21 mouse cellular contexts compared by ENCODE assay signal in the genomic region with DNA sequence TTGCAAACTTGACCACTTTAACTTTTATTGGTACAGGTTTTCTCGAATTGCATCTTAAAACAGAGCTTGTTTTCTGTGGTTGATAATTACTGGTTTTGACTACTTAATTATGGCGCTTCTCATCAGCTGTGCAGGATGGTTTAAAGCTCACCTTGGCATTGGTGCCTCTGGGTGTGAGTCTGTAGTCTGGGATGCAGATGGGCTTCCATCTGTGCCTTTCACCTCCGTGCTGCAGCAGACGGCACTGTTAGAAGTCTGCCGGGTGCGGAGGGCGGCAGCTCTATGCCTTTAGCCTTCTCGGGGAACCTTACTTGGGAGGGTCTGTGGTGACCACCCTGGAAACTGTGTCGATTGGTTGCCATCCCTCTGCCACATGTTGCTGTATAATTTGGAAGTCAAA.
"Had no signal": no experiment of that assay in that cellular context is flagged by ENCODE, and none has a peak within 500 bp of the region (broad histone marks: within the 10 kb centered on the region; RNA-seq: fewer than 3 reads in every experiment).

No protein-coding gene starts in this region.

- H3K4me3 ChIP-seq: limb, embryonic 10.5 days; limb, embryonic 13.5 days; liver, embryonic 12.5 days; liver, embryonic 15.5 days; lung, embryonic 15.5 days; megakaryocyte, embryonic 14.5 days; midbrain, embryonic 10.5 days; midbrain, embryonic 13.5 days; myocyte; neural tube, embryonic 13.5 days had no signal

- DNase-seq: kidney, adult 2 months; kidney, postnatal 25 days; liver; lung, adult 18-20 months; lung, postnatal 10 days; lung, postnatal 36 days; retina, postnatal 1 day; thymus, adult 18-20 months; thymus, postnatal 36 days had no signal

- H3K9ac ChIP-seq: limb, embryonic 13.5 days; liver, embryonic 12.5 days; liver, embryonic 15.5 days; lung, embryonic 15.5 days; midbrain, embryonic 13.5 days; neural tube, embryonic 13.5 days had no signal

- H3K36me3 ChIP-seq: limb, embryonic 10.5 days; limb, embryonic 13.5 days; liver, embryonic 12.5 days; liver, embryonic 15.5 days; lung, embryonic 15.5 days; midbrain, embryonic 10.5 days; midbrain, embryonic 13.5 days; neural tube, embryonic 13.5 days had no signal

- H3K4me2 ChIP-seq: limb, embryonic 13.5 days; liver, embryonic 12.5 days; liver, embryonic 15.5 days; lung, embryonic 15.5 days; midbrain, embryonic 13.5 days; neural tube, embryonic 13.5 days had no signal

- ATAC-seq: liver, embryonic 12.5 days; midbrain, embryonic 13.5 days; midbrain, embryonic 16.5 days had no signal

- H3K27me3 ChIP-seq: limb, embryonic 13.5 days; liver, embryonic 12.5 days; liver, embryonic 15.5 days; lung, embryonic 15.5 days; megakaryocyte, embryonic 14.5 days; midbrain, embryonic 13.5 days; neural tube, embryonic 13.5 days had no signal

- H3K9me3 ChIP-seq: limb, embryonic 10.5 days; limb, embryonic 13.5 days; liver, embryonic 12.5 days; liver, embryonic 15.5 days; lung, embryonic 15.5 days; megakaryocyte, embryonic 14.5 days; midbrain, embryonic 10.5 days; midbrain, embryonic 13.5 days; neural tube, embryonic 13.5 days had no signal

- H3K27ac ChIP-seq: kidney, postnatal 0 days; limb, embryonic 10.5 days; limb, embryonic 13.5 days; liver, embryonic 12.5 days; liver, embryonic 15.5 days; lung, embryonic 15.5 days; midbrain, embryonic 10.5 days; midbrain, embryonic 13.5 days; neural tube, embryonic 13.5 days had no signal
